ENCODE assay signal across 8 mouse cellular contexts in the genomic region with DNA sequence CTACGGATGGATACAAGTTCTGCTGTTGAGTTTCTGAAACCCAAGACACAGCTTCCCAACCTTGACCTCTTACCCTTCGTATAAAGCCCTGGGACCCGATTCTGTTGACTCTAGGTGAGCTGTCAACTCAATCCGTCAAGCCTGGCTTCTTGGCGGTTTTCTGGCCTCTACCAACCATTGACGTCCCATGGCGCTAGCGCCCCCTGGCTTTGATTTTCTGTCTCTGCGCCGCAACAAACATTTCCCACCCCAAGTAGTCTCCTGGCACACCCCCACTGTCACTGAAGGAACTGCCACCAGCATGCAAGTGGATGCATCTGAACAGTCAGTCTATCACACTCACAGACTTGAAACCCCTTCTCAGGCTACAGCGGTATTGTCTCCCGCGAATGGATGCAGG. TPM values are rescaled to one million over a fixed set of nuclear protein-coding genes. Genes with fewer than 3 reads are reported as not detected.
DNase-seq lines count a peak whose midpoint lies in the region; ATAC-seq lines count a peak whose summit lies in the region.

No protein-coding gene starts in this region.

- peak; percentile 34 for ATAC-seq in granulocyte monocyte progenitor cell, adult 5-6 weeks (replicated peaks; ENCODE audit: poor library complexity, severe bottlenecking)
- no peak for ATAC-seq in liver, embryonic 15.5 days (ENCODE audit: insufficient read depth)

- no peaks in the 10 kb centered on the region for H3K9me3 ChIP-seq in liver, embryonic 15.5 days (replicated peaks)

- WGBS in liver, embryonic 15.5 days (ENCODE audit: insufficient replicate concordance), result 12% methylated on average over 13 of the region's 13 CpGs

- peak; percentile 54 for DNase-seq in urinary bladder, postnatal 14 days (ENCODE audit: low spot score)
- no peak for DNase-seq in urinary bladder, postnatal 25 days (ENCODE audit: low spot score)
- DNase-seq in cerebellum, postnatal 14 days, result peak; percentile 74 to 84
- DNase-seq in kidney, adult 18-20 months, result peak; percentile 75
- peak; percentile 48 for DNase-seq in neural tube, embryonic 10.5 days (ENCODE audit: extremely low spot score, low spot score)
- no peak for DNase-seq in Muller cell, postnatal 12 days (ENCODE audit: inconsistent ontology term)

- H3K4me2 ChIP-seq in liver, embryonic 15.5 days, result peak overlapping the region; percentile 78

- peaks cover 32% of the 10 kb centered on the region for H3K4me1 ChIP-seq in liver, embryonic 15.5 days (replicated peaks)

- no peak overlapping the region for H3K4me3 ChIP-seq in liver, embryonic 15.5 days (replicated peaks)

- peaks cover 59% of the 10 kb centered on the region for H3K27me3 ChIP-seq in liver, embryonic 15.5 days

- no peaks in the 10 kb centered on the region for H3K36me3 ChIP-seq in liver, embryonic 15.5 days (replicated peaks)

- H3K9ac ChIP-seq in liver, embryonic 15.5 days, result no peak overlapping the region

- no peak overlapping the region for H3K27ac ChIP-seq in liver, embryonic 15.5 days (replicated peaks)

RNA-seq across cellular contexts. Expression of gene AI464131, which starts 3.3 kb away (rescaled TPM):
- total RNA-seq in granulocyte monocyte progenitor cell, adult 5-6 weeks (2014; fragmentation: Nextera tagmentation), result not detected in 2 replicates
- total RNA-seq in granulocyte monocyte progenitor cell, adult 5-6 weeks (2017), result not detected in 2 replicates
- 1.3 and 1.5 TPM in 2 replicates for polyA plus RNA-seq in liver, embryonic 15.5 days (2015; fragmentation: Nextera tagmentation; extraction: Ambion mirVana)

RNA-seq across cellular contexts. Expression of gene 1110017D15Rik, which starts 11.0 kb away (rescaled TPM):
- total RNA-seq in granulocyte monocyte progenitor cell, adult 5-6 weeks (2014; fragmentation: Nextera tagmentation), result 1.9 TPM in 1 of 2 replicates, not detected in the other
- total RNA-seq in granulocyte monocyte progenitor cell, adult 5-6 weeks (2017), result not detected in 2 replicates
- polyA plus RNA-seq in liver, embryonic 15.5 days (2015; fragmentation: Nextera tagmentation; extraction: Ambion mirVana), result not detected in 2 replicates

RNA-seq across cellular contexts. Expression of gene Nudt2, which starts 41.2 kb away (rescaled TPM):
- total RNA-seq in granulocyte monocyte progenitor cell, adult 5-6 weeks (2014; fragmentation: Nextera tagmentation), result 12.3 and 72.3 TPM in 2 replicates
- 15.1 and 26.5 TPM in 2 replicates for total RNA-seq in granulocyte monocyte progenitor cell, adult 5-6 weeks (2017)
- 20.2 and 22.3 TPM in 2 replicates for polyA plus RNA-seq in liver, embryonic 15.5 days (2015; fragmentation: Nextera tagmentation; extraction: Ambion mirVana)

RNA-seq across cellular contexts. Expression of gene Kif24, which starts 41.5 kb away (rescaled TPM):
- total RNA-seq in granulocyte monocyte progenitor cell, adult 5-6 weeks (2014; fragmentation: Nextera tagmentation), result 23.2 and 35.0 TPM in 2 replicates
- 12.8 and 15.4 TPM in 2 replicates for total RNA-seq in granulocyte monocyte progenitor cell, adult 5-6 weeks (2017)
- 5.3 and 5.5 TPM in 2 replicates for polyA plus RNA-seq in liver, embryonic 15.5 days (2015; fragmentation: Nextera tagmentation; extraction: Ambion mirVana)

Comparison
In these comparisons a context has a peak if more than half of its experiments do, and no peak if none do; other contexts are left out.
1. DNase-seq: peak in urinary bladder, postnatal 14 days (single experiment), cerebellum, postnatal 14 days (2 of 2), kidney, adult 18-20 months (single experiment) and neural tube, embryonic 10.5 days (single experiment); none in urinary bladder, postnatal 25 days (single experiment) and Muller cell, postnatal 12 days (single experiment).